Mouse (Mus musculus) intestine, postnatal 0 days (tissue): ENCODE results near the gene Arhgap22. TPM values are rescaled to one million over a fixed set of nuclear protein-coding genes. Genes with fewer than 3 reads are reported as not detected.

Experiments
- ATAC-seq: fragments of 200-750 bp; cut with Nextera tagmentation; 2 replicates; pipeline ENCODE4 v1.8.0; 2017; ENCODE audit warnings: mild to moderate bottlenecking, moderate TSS enrichment, moderate library complexity
- H3K27ac ChIP-seq: fragments of 300-500 bp; sonication (generic); 2 replicates; pipeline ENCODE4 v1.5.1; 2014; ENCODE audit warnings: mild to moderate bottlenecking, low read depth, low read length, moderate library complexity
- H3K27me3 ChIP-seq: fragments of 300-500 bp; sonication (generic); replicated peaks from 2 replicates; pipeline ENCODE4 v1.6.1; 2014; ENCODE audit warnings: low read length, mixed read lengths; ENCODE audit not compliant: control insufficient read depth, insufficient read depth
- H3K36me3 ChIP-seq: fragments of 300-500 bp; sonication (generic); 2 replicates; pipeline ENCODE4 v1.6.1; 2014; ENCODE audit warnings: mild to moderate bottlenecking, moderate library complexity; ENCODE audit not compliant: control insufficient read depth, insufficient read depth
- H3K4me1 ChIP-seq: fragments of 300-500 bp; sonication (generic); replicated peaks from 2 replicates; pipeline ENCODE4 v1.6.1; 2014; ENCODE audit warnings: antibody characterized with exemption, low read length, mixed read lengths; ENCODE audit not compliant: control insufficient read depth, insufficient read depth
- H3K4me2 ChIP-seq: fragments of 300-500 bp; sonication (generic); replicated peaks from 2 replicates; pipeline ENCODE4 v1.6.1; 2014; ENCODE audit warnings: low read depth, mild to moderate bottlenecking, moderate library complexity
- H3K4me3 ChIP-seq: fragments of 300-500 bp; sonication (generic); 2 replicates; pipeline ENCODE4 v1.5.1; 2014; ENCODE audit warnings: low read depth, low read length
- H3K9ac ChIP-seq: fragments of 300-500 bp; sonication (generic); 2 replicates; pipeline ENCODE4 v1.6.1; 2014; ENCODE audit warnings: mild to moderate bottlenecking, low read depth, low read length
- H3K9me3 ChIP-seq: fragments of 300-500 bp; sonication (generic); 2 replicates; pipeline ENCODE4 v1.6.1; 2016; ENCODE audit warnings: mixed run types; ENCODE audit not compliant: control insufficient read depth
- CTCF ChIP-seq: sonication (generic); IDR thresholded peaks from 2 replicates; pipeline ENCODE4 v1.5.1; 2016; ENCODE audit warnings: low read depth, mild to moderate bottlenecking, control low read depth, antibody characterized with exemption, moderate library complexity
- WGBS: fragments of 180-500 bp; shearing (Covaris S2); extraction: QIAGEN DNeasy Blood & Tissue Kit; methylation state at CpG from one replicate; pipeline ENCODE4 v1.1.7; 2014; 5-methylcytosine and 5-hydroxymethylcytosine counted together
- polyA plus RNA-seq: library from polyadenylated mRNA; unstranded; fragments of >200 nt; fragmentation: Nextera tagmentation; extraction: Ambion mirVana; gene quantifications from 2 replicates; pipeline ENCODE4 v1.2.1, GENCODE M21; 2015

Arhgap22 gene
- polyA plus RNA-seq, 1 experiment from 2014 or later: 1.9 TPM

DNA sequence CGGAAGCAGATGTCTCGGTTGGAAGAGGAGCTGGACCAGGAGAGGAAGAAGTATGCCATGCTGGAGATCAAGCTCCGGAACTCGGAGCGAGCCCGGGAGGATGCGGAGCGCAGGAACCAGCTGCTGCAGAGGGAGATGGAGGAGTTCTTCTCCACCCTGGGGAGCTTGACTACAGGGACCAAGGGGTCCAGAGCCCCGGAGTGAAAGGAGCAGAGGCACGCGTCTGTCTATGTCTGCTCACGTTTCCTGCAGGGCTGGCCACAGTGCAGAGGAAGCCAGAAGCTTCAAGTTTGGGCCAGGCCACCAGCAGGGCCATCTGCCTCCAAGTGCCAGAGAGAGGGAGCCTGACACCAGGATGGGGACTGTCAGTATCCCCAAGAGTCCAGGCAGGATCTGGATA, 155.5 kb downstream of the Arhgap22 start:
- Histone ChIP-seq H3K27me3 (no peaks in the 10 kb centered on the region), H3K4me1 (no peaks in the 10 kb centered on the region), H3K27ac (no peak overlapping the region), H3K4me2 (no peak overlapping the region), H3K36me3 (no peaks in the 10 kb centered on the region), H3K9me3 (no peaks in the 10 kb centered on the region), H3K4me3 (no peak overlapping the region), H3K9ac (no peak overlapping the region)
- WGBS: 88% methylated on average over 12 of the region's 12 CpGs
- no peak for TF ChIP-seq CTCF
- ATAC-seq: no peak

- 10% methylated on average over 7 of the region's 7 CpGs for WGBS
- no peak overlapping the region for H3K9ac ChIP-seq
- no peaks in the 10 kb centered on the region for H3K9me3 ChIP-seq
- no peak overlapping the region for H3K4me3 ChIP-seq
- H3K4me1 ChIP-seq: no peaks in the 10 kb centered on the region
- H3K27me3 ChIP-seq: no peaks in the 10 kb centered on the region
- no peaks in the 10 kb centered on the region for H3K36me3 ChIP-seq
- no peak for ATAC-seq
- H3K4me2 ChIP-seq: peak overlapping the region; percentile 40; the same call in 1 of the 2 replicates
- no peak overlapping the region for H3K27ac ChIP-seq
- no peak for TF ChIP-seq CTCF
Measured at GRCm38 (mm10) chr14:33370056-33370455, 156.2 kb downstream of the Arhgap22 start.

- 0 out of 2 replicates have a peak, but pooled peaks have one; percentile 19 for ATAC-seq
- WGBS: 12% methylated on average over 3 of the region's 3 CpGs
Measured at GRCm38 (mm10) chr14:33371248-33371647, 157.4 kb downstream of the Arhgap22 start.

GRCm38 (mm10) chr14:33373271-33373670, 159.4 kb downstream of the Arhgap22 start:
- no peak overlapping the region for H3K27ac ChIP-seq
- H3K4me2 ChIP-seq: no peak overlapping the region
- H3K27me3 ChIP-seq: no peaks in the 10 kb centered on the region
- H3K4me1 ChIP-seq: no peaks in the 10 kb centered on the region
- ATAC-seq: no peak
- no peak for TF ChIP-seq CTCF
- no peaks in the 10 kb centered on the region for H3K9me3 ChIP-seq
- no peak overlapping the region for H3K9ac ChIP-seq
- H3K36me3 ChIP-seq: no peaks in the 10 kb centered on the region
- 44% methylated on average over 1 of the region's 1 CpGs for WGBS
- H3K4me3 ChIP-seq: no peak overlapping the region

More at GRCm38 (mm10) chr14:33371248-33371647, 157.4 kb downstream of the Arhgap22 start:
- Histone ChIP-seq H3K4me2 (no peak overlapping the region), H3K9ac (no peak overlapping the region), H3K9me3 (no peaks in the 10 kb centered on the region), H3K36me3 (no peaks in the 10 kb centered on the region), H3K4me1 (no peaks in the 10 kb centered on the region), H3K27me3 (no peaks in the 10 kb centered on the region), H3K27ac (no peak overlapping the region), H3K4me3 (no peak overlapping the region)
- TF ChIP-seq CTCF: peak; percentile 89

DNA sequence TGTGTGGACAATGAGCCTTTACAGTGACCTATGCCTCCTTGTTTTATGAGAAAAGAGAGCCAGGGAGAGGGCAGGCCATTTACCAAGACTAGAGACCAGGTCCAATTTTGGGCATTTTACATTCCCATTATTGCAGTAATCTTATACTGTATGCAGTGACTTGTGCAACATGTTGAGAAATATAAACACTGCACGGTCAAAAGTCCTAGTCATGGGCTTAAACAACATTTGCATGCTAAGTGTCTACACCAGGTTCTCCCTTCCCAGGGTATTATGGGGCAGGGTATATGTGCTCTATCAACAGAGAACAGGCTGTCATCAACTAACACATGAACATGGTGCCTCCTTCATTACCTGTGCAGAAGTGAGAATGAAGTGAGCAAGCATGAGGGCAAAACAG, 160.3 kb downstream of the Arhgap22 start:
- no peak for TF ChIP-seq CTCF
- WGBS: 31% methylated on average over 1 of the region's 1 CpGs

DNA sequence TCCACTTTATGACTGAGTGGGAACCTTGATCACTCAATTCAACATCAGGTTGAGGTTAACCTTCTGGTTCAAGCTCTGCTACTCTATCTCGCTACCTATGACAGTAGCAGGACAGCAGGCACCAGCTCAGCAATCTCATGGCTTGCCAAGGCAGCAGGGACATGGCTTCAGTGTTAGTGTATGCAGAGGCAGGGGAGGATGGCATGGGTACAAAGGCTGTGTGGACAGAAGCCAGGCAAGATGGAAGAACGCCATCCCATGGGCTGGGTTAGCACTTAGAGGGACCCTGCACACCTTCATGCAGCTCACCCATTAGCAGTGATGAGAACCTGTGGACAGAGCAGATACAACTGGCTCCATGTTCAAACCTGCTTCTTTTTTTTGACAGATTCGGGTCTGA, 163.4 kb downstream of the Arhgap22 start:
- H3K9me3 ChIP-seq: no peaks in the 10 kb centered on the region
- TF ChIP-seq CTCF: no peak
- H3K27me3 ChIP-seq: no peaks in the 10 kb centered on the region
- H3K9ac ChIP-seq: no peak overlapping the region
- peaks cover 3% of the 10 kb centered on the region; the same call in 1 of the 2 replicates for H3K36me3 ChIP-seq
- no peak overlapping the region for H3K4me3 ChIP-seq
- no peaks in the 10 kb centered on the region for H3K4me1 ChIP-seq
- no peak for ATAC-seq
- WGBS: 95% methylated on average over 3 of the region's 3 CpGs
- H3K27ac ChIP-seq: no peak overlapping the region
- no peak overlapping the region for H3K4me2 ChIP-seq

More for the DNA sequence above, 160.3 kb downstream of the Arhgap22 start:
- no peak overlapping the region for H3K9ac ChIP-seq
- no peaks in the 10 kb centered on the region for H3K9me3 ChIP-seq
- no peak overlapping the region for H3K4me3 ChIP-seq
- H3K27ac ChIP-seq: no peak overlapping the region
- ATAC-seq: no peak
- no peaks in the 10 kb centered on the region for H3K27me3 ChIP-seq
- no peaks in the 10 kb centered on the region for H3K4me1 ChIP-seq
- no peaks in the 10 kb centered on the region for H3K36me3 ChIP-seq
- H3K4me2 ChIP-seq: no peak overlapping the region

- ATAC-seq: no peak
- no peak for TF ChIP-seq CTCF
- H3K27ac ChIP-seq: no peak overlapping the region
- H3K36me3 ChIP-seq: peaks cover 14% of the 10 kb centered on the region; the same call in 1 of the 2 replicates
- WGBS: 88% methylated on average over 5 of the region's 5 CpGs
- no peaks in the 10 kb centered on the region for H3K27me3 ChIP-seq
- H3K9ac ChIP-seq: no peak overlapping the region
- no peak overlapping the region for H3K4me3 ChIP-seq
- no peaks in the 10 kb centered on the region for H3K9me3 ChIP-seq
- H3K4me1 ChIP-seq: no peaks in the 10 kb centered on the region
- no peak overlapping the region for H3K4me2 ChIP-seq
Measured at GRCm38 (mm10) chr14:33378723-33379122, 164.9 kb downstream of the Arhgap22 start.
